Comparison of ENCODE assay signal across 31 mouse cellular contexts in genomic region chr11:99778401-99778800, GRCm38 (mm10). TPM values are rescaled to one million over a fixed set of nuclear protein-coding genes. Genes with fewer than 3 reads are reported as not detected.
A peak's percentile ranks its signal among the peaks of the same experiment; 100 is the strongest.
DNase-seq lines count a peak whose midpoint lies in the region; ATAC-seq and TF ChIP-seq lines count a peak whose summit lies in the region.
"Had no signal": no experiment of that assay in that cellular context is flagged by ENCODE, and none has a peak within 500 bp of the region (broad histone marks: within the 10 kb centered on the region; RNA-seq: fewer than 3 reads in every experiment).

No protein-coding gene starts in this region.

- no peak overlapping the region for H3K4me3 ChIP-seq in kidney, embryonic 16.5 days (ENCODE audit: low read length)
- no peak overlapping the region for H3K4me3 ChIP-seq in midbrain, embryonic 10.5 days
- no peak overlapping the region for H3K4me3 ChIP-seq in midbrain, postnatal 0 days (ENCODE audit: low read depth, low read length)
- no peak overlapping the region for H3K4me3 ChIP-seq in embryonic facial prominence, embryonic 10.5 days
- H3K4me3 ChIP-seq: forebrain, embryonic 10.5 days; intestine, embryonic 15.5 days; limb, embryonic 12.5 days; liver, embryonic 12.5 days; megakaryocyte, embryonic 14.5 days; midbrain, embryonic 15.5 days; myocyte had no signal

- H3K9me3 ChIP-seq in kidney, embryonic 16.5 days (ENCODE audit: low read length) = no peaks in the 10 kb centered on the region
- H3K9me3 ChIP-seq in midbrain, embryonic 10.5 days (replicated peaks) = no peaks in the 10 kb centered on the region
- H3K9me3 ChIP-seq in midbrain, postnatal 0 days (ENCODE audit: low read length) = no peaks in the 10 kb centered on the region
- no peaks in the 10 kb centered on the region for H3K9me3 ChIP-seq in embryonic facial prominence, embryonic 10.5 days
- H3K9me3 ChIP-seq: forebrain, embryonic 10.5 days; intestine, embryonic 15.5 days; limb, embryonic 12.5 days; liver, embryonic 12.5 days; megakaryocyte, embryonic 14.5 days; midbrain, embryonic 15.5 days had no signal

- no peak overlapping the region for H3K4me2 ChIP-seq in kidney, embryonic 16.5 days (replicated peaks; ENCODE audit: low read depth, low read length)
- H3K4me2 ChIP-seq in midbrain, postnatal 0 days (ENCODE audit: low read depth, low read length, poor library complexity, severe bottlenecking) = no peak overlapping the region
- H3K4me2 ChIP-seq: intestine, embryonic 15.5 days; limb, embryonic 12.5 days; liver, embryonic 12.5 days; midbrain, embryonic 15.5 days had no signal

- no peak overlapping the region for H3K9ac ChIP-seq in kidney, embryonic 16.5 days (replicated peaks; ENCODE audit: low read length)
- no peak overlapping the region for H3K9ac ChIP-seq in midbrain, postnatal 0 days (replicated peaks; ENCODE audit: low read length, poor library complexity, severe bottlenecking)
- H3K9ac ChIP-seq: intestine, embryonic 15.5 days; limb, embryonic 12.5 days; liver, embryonic 12.5 days; midbrain, embryonic 15.5 days had no signal

- no peaks in the 10 kb centered on the region for H3K27me3 ChIP-seq in kidney, embryonic 16.5 days (ENCODE audit: insufficient read depth, low read length)
- H3K27me3 ChIP-seq in midbrain, embryonic 10.5 days (ENCODE audit: low read depth, poor library complexity, severe bottlenecking) = no peaks in the 10 kb centered on the region
- no peaks in the 10 kb centered on the region for H3K27me3 ChIP-seq in midbrain, postnatal 0 days (ENCODE audit: insufficient read depth, low read length)
- H3K27me3 ChIP-seq in embryonic facial prominence, embryonic 10.5 days (replicated peaks; ENCODE audit: low read depth, poor library complexity, severe bottlenecking) = no peaks in the 10 kb centered on the region
- H3K27me3 ChIP-seq: intestine, embryonic 15.5 days; limb, embryonic 12.5 days; liver, embryonic 12.5 days; megakaryocyte, embryonic 14.5 days; midbrain, embryonic 15.5 days had no signal

- no peak for TF ChIP-seq CTCF in midbrain, postnatal 0 days (IDR thresholded peaks at IDR 0.05)

- H3K36me3 ChIP-seq in kidney, embryonic 16.5 days (ENCODE audit: insufficient read depth, low read length) = no peaks in the 10 kb centered on the region
- H3K36me3 ChIP-seq in midbrain, embryonic 10.5 days = no peaks in the 10 kb centered on the region
- no peaks in the 10 kb centered on the region for H3K36me3 ChIP-seq in midbrain, postnatal 0 days (ENCODE audit: insufficient read depth, low read length)
- no peaks in the 10 kb centered on the region for H3K36me3 ChIP-seq in embryonic facial prominence, embryonic 10.5 days (replicated peaks)
- H3K36me3 ChIP-seq: forebrain, embryonic 10.5 days; intestine, embryonic 15.5 days; limb, embryonic 12.5 days; liver, embryonic 12.5 days; midbrain, embryonic 15.5 days had no signal

- H3K4me1 ChIP-seq in kidney, embryonic 16.5 days (ENCODE audit: insufficient read depth, low read length) = peaks cover 3% of the 10 kb centered on the region; the same call in 1 of the 2 replicates
- H3K4me1 ChIP-seq in midbrain, embryonic 10.5 days = peaks cover 14% of the 10 kb centered on the region
- H3K4me1 ChIP-seq in midbrain, postnatal 0 days (ENCODE audit: insufficient read depth, low read length) = no peaks in the 10 kb centered on the region
- peaks cover 10% of the 10 kb centered on the region for H3K4me1 ChIP-seq in embryonic facial prominence, embryonic 10.5 days
- H3K4me1 ChIP-seq: limb, embryonic 12.5 days; liver, embryonic 12.5 days; megakaryocyte, embryonic 14.5 days; midbrain, embryonic 15.5 days had no signal

- WGBS in kidney, embryonic 16.5 days = 62% methylated on average over 7 of the region's 7 CpGs
- 56% methylated on average over 7 of the region's 7 CpGs for WGBS in midbrain, embryonic 10.5 days
- 63% methylated on average over 7 of the region's 7 CpGs for WGBS in midbrain, postnatal 0 days
- 58% methylated on average over 7 of the region's 7 CpGs for WGBS in embryonic facial prominence, embryonic 10.5 days

- no peak overlapping the region for H3K27ac ChIP-seq in kidney, embryonic 16.5 days (ENCODE audit: low read length)
- H3K27ac ChIP-seq in midbrain, embryonic 10.5 days (replicated peaks) = no peak overlapping the region
- H3K27ac ChIP-seq in midbrain, postnatal 0 days (ENCODE audit: low read depth, low read length) = no peak overlapping the region
- no peak overlapping the region for H3K27ac ChIP-seq in embryonic facial prominence, embryonic 10.5 days (replicated peaks)
- H3K27ac ChIP-seq: forebrain, embryonic 10.5 days; intestine, embryonic 15.5 days; limb, embryonic 12.5 days; liver, embryonic 12.5 days; midbrain, embryonic 15.5 days had no signal

- no peak for ATAC-seq in kidney, embryonic 16.5 days (ENCODE audit: low FRiP score, low TSS enrichment)
- no peak for ATAC-seq in midbrain, postnatal 0 days (ENCODE audit: low FRiP score)
- ATAC-seq: forebrain, embryonic 16.5 days; hindbrain, embryonic 16.5 days; intestine, embryonic 15.5 days; liver, embryonic 12.5 days; midbrain, embryonic 15.5 days had no signal

- DNase-seq in kidney, adult 18-20 months = peak; percentile 4
- peak; percentile 31 for DNase-seq in midbrain, embryonic 10.5 days (ENCODE audit: low spot score)
- DNase-seq in midbrain, postnatal 0 days (ENCODE audit: low spot score) = no peak
- peak; percentile 30 for DNase-seq in embryonic facial prominence, embryonic 10.5 days (ENCODE audit: low spot score)
- no peak for DNase-seq in adrenal gland, postnatal 36 days
- no peak for DNase-seq in adipocyte (ENCODE audit: low spot score)
- DNase-seq: adrenal gland, adult 8-10 months; cerebellum, adult 2 months; cerebellum, postnatal 25 days; gastrocnemius, postnatal 14 days; lung, adult 2 months; lung, postnatal 36 days had no signal

RNA-seq across cellular contexts. Expression of gene Krtap4-8, which starts 2.1 kb away (rescaled TPM):
- not detected in 2 replicates for polyA plus RNA-seq in kidney, embryonic 16.5 days (2015; fragmentation: Nextera tagmentation; extraction: Ambion mirVana)
- not detected in 2 replicates for polyA plus RNA-seq in midbrain, embryonic 10.5 days (2016; fragmentation: Nextera tagmentation; extraction: Ambion mirVana)
- not detected in 2 replicates for total RNA-seq in midbrain, postnatal 0 days (2014; rRNA removed)
- not detected in 2 replicates for polyA plus RNA-seq in midbrain, postnatal 0 days (2015; fragmentation: Nextera tagmentation; extraction: Ambion mirVana)
- polyA plus RNA-seq in embryonic facial prominence, embryonic 10.5 days (2016; fragmentation: Nextera tagmentation; extraction: Ambion mirVana) = not detected in 2 replicates
- total RNA-seq in adrenal gland, postnatal 36 days (2021) = not detected
- total RNA-seq: adrenal gland, adult 8-10 months; ES-E14; gastrocnemius, postnatal 14 days; heart, adult 8-10 months; heart, postnatal 25 days; left cerebral cortex, postnatal 14 days; neutrophil, adult 5-6 weeks had no signal
- polyA plus RNA-seq: cerebellum, adult 2 months; embryonic facial prominence, embryonic 11.5 days; forebrain, embryonic 10.5 days; forebrain, embryonic 16.5 days; heart, embryonic 14.5 days; hindbrain, embryonic 16.5 days; intestine, embryonic 15.5 days; limb, embryonic 12.5 days; liver, embryonic 12.5 days; lung, adult 2 months; midbrain, embryonic 15.5 days; myocyte; spleen, adult 2 months; testis, adult 2 months had no signal

RNA-seq across cellular contexts. Expression of gene Gm11595, which starts 5.7 kb away (rescaled TPM):
- polyA plus RNA-seq in kidney, embryonic 16.5 days (2015; fragmentation: Nextera tagmentation; extraction: Ambion mirVana) = not detected in 2 replicates
- polyA plus RNA-seq in midbrain, embryonic 10.5 days (2016; fragmentation: Nextera tagmentation; extraction: Ambion mirVana) = not detected in 2 replicates
- total RNA-seq in midbrain, postnatal 0 days (2014; rRNA removed) = not detected in 2 replicates
- polyA plus RNA-seq in midbrain, postnatal 0 days (2015; fragmentation: Nextera tagmentation; extraction: Ambion mirVana) = not detected in 2 replicates
- polyA plus RNA-seq in embryonic facial prominence, embryonic 10.5 days (2016; fragmentation: Nextera tagmentation; extraction: Ambion mirVana) = not detected in 2 replicates
- not detected for total RNA-seq in adrenal gland, postnatal 36 days (2021)
- total RNA-seq: adrenal gland, adult 8-10 months; ES-E14; gastrocnemius, postnatal 14 days; heart, adult 8-10 months; heart, postnatal 25 days; left cerebral cortex, postnatal 14 days; neutrophil, adult 5-6 weeks had no signal
- polyA plus RNA-seq: cerebellum, adult 2 months; embryonic facial prominence, embryonic 11.5 days; forebrain, embryonic 10.5 days; forebrain, embryonic 16.5 days; heart, embryonic 14.5 days; hindbrain, embryonic 16.5 days; intestine, embryonic 15.5 days; limb, embryonic 12.5 days; liver, embryonic 12.5 days; lung, adult 2 months; midbrain, embryonic 15.5 days; myocyte; spleen, adult 2 months; testis, adult 2 months had no signal

RNA-seq across cellular contexts. Expression of gene Krtap4-9, which starts 6.6 kb away (rescaled TPM):
- not detected in 2 replicates for polyA plus RNA-seq in kidney, embryonic 16.5 days (2015; fragmentation: Nextera tagmentation; extraction: Ambion mirVana)
- not detected in 2 replicates for polyA plus RNA-seq in midbrain, embryonic 10.5 days (2016; fragmentation: Nextera tagmentation; extraction: Ambion mirVana)
- total RNA-seq in midbrain, postnatal 0 days (2014; rRNA removed) = not detected in 2 replicates
- polyA plus RNA-seq in midbrain, postnatal 0 days (2015; fragmentation: Nextera tagmentation; extraction: Ambion mirVana) = not detected in 2 replicates
- polyA plus RNA-seq in embryonic facial prominence, embryonic 10.5 days (2016; fragmentation: Nextera tagmentation; extraction: Ambion mirVana) = not detected in 2 replicates
- total RNA-seq in adrenal gland, postnatal 36 days (2021) = not detected
- total RNA-seq: adrenal gland, adult 8-10 months; ES-E14; gastrocnemius, postnatal 14 days; heart, adult 8-10 months; heart, postnatal 25 days; left cerebral cortex, postnatal 14 days; neutrophil, adult 5-6 weeks had no signal
- polyA plus RNA-seq: cerebellum, adult 2 months; embryonic facial prominence, embryonic 11.5 days; forebrain, embryonic 10.5 days; forebrain, embryonic 16.5 days; heart, embryonic 14.5 days; hindbrain, embryonic 16.5 days; intestine, embryonic 15.5 days; limb, embryonic 12.5 days; liver, embryonic 12.5 days; lung, adult 2 months; midbrain, embryonic 15.5 days; myocyte; spleen, adult 2 months; testis, adult 2 months had no signal

RNA-seq across cellular contexts. Expression of gene Gm11596, which starts 14.9 kb away (rescaled TPM):
- polyA plus RNA-seq in kidney, embryonic 16.5 days (2015; fragmentation: Nextera tagmentation; extraction: Ambion mirVana) = not detected in 2 replicates
- not detected in 2 replicates for polyA plus RNA-seq in midbrain, embryonic 10.5 days (2016; fragmentation: Nextera tagmentation; extraction: Ambion mirVana)
- not detected in 2 replicates for total RNA-seq in midbrain, postnatal 0 days (2014; rRNA removed)
- not detected in 2 replicates for polyA plus RNA-seq in midbrain, postnatal 0 days (2015; fragmentation: Nextera tagmentation; extraction: Ambion mirVana)
- not detected in 2 replicates for polyA plus RNA-seq in embryonic facial prominence, embryonic 10.5 days (2016; fragmentation: Nextera tagmentation; extraction: Ambion mirVana)
- total RNA-seq in adrenal gland, postnatal 36 days (2021) = not detected
- total RNA-seq: adrenal gland, adult 8-10 months; ES-E14; gastrocnemius, postnatal 14 days; heart, adult 8-10 months; heart, postnatal 25 days; left cerebral cortex, postnatal 14 days; neutrophil, adult 5-6 weeks had no signal
- polyA plus RNA-seq: cerebellum, adult 2 months; embryonic facial prominence, embryonic 11.5 days; forebrain, embryonic 10.5 days; forebrain, embryonic 16.5 days; heart, embryonic 14.5 days; hindbrain, embryonic 16.5 days; intestine, embryonic 15.5 days; limb, embryonic 12.5 days; liver, embryonic 12.5 days; lung, adult 2 months; midbrain, embryonic 15.5 days; myocyte; spleen, adult 2 months; testis, adult 2 months had no signal

RNA-seq across cellular contexts. Expression of gene Gm11569, which starts 20.3 kb away (rescaled TPM):
- not detected in 2 replicates for polyA plus RNA-seq in kidney, embryonic 16.5 days (2015; fragmentation: Nextera tagmentation; extraction: Ambion mirVana)
- not detected in 2 replicates for polyA plus RNA-seq in midbrain, embryonic 10.5 days (2016; fragmentation: Nextera tagmentation; extraction: Ambion mirVana)
- total RNA-seq in midbrain, postnatal 0 days (2014; rRNA removed) = not detected in 2 replicates
- polyA plus RNA-seq in midbrain, postnatal 0 days (2015; fragmentation: Nextera tagmentation; extraction: Ambion mirVana) = not detected in 2 replicates
- polyA plus RNA-seq in embryonic facial prominence, embryonic 10.5 days (2016; fragmentation: Nextera tagmentation; extraction: Ambion mirVana) = not detected in 2 replicates
- total RNA-seq in adrenal gland, postnatal 36 days (2021) = not detected
- total RNA-seq: adrenal gland, adult 8-10 months; ES-E14; gastrocnemius, postnatal 14 days; heart, adult 8-10 months; heart, postnatal 25 days; left cerebral cortex, postnatal 14 days; neutrophil, adult 5-6 weeks had no signal
- polyA plus RNA-seq: cerebellum, adult 2 months; embryonic facial prominence, embryonic 11.5 days; forebrain, embryonic 10.5 days; forebrain, embryonic 16.5 days; heart, embryonic 14.5 days; hindbrain, embryonic 16.5 days; intestine, embryonic 15.5 days; limb, embryonic 12.5 days; liver, embryonic 12.5 days; lung, adult 2 months; midbrain, embryonic 15.5 days; myocyte; spleen, adult 2 months; testis, adult 2 months had no signal

Comparison
In these comparisons a context has a peak if more than half of its experiments do, and no peak if none do; other contexts are left out.
1. DNase-seq: peak in kidney, adult 18-20 months (single experiment), midbrain, embryonic 10.5 days (single experiment) and embryonic facial prominence, embryonic 10.5 days (single experiment); none in midbrain, postnatal 0 days (single experiment), adrenal gland, postnatal 36 days (0 of 2) and adipocyte (single experiment).